Mouse (Mus musculus) limb, embryonic 13.5 days (tissue): Measurements from ENCODE around the gene Rnf227. TPM values are rescaled to one million over a fixed set of nuclear protein-coding genes. Genes with fewer than 3 reads are reported as not detected.
A peak's percentile ranks its signal among the peaks of the same experiment; 100 is the strongest.
"Not testable (repeated sequence)": the region's sequence is repeated elsewhere in the genome, so short reads cannot be mapped to it uniquely, and the experiment has no call there.

Experiments
- ATAC-seq: fragments of 200-750 bp; cut with Nextera tagmentation; 2 replicates; pipeline ENCODE4 v1.8.0; 2017; ENCODE audit warnings: low read depth, moderate number of reproducible peaks, moderate TSS enrichment; ENCODE audit not compliant: low FRiP score
- H3K27ac ChIP-seq: fragments of 300-500 bp; sonication (generic); 2 replicates; pipeline ENCODE4 v1.5.1; 2015; ENCODE audit warnings: inconsistent platforms, mild to moderate bottlenecking, moderate library complexity
- H3K27me3 ChIP-seq: fragments of 300-500 bp; sonication (generic); 2 replicates; pipeline ENCODE4 v1.6.1; 2015; ENCODE audit warnings: mild to moderate bottlenecking, inconsistent platforms
- H3K36me3 ChIP-seq: fragments of 300-500 bp; sonication (generic); 2 replicates; pipeline ENCODE4 v1.6.1; 2015; ENCODE audit warnings: inconsistent platforms, mild to moderate bottlenecking, moderate library complexity
- H3K4me1 ChIP-seq: fragments of 300-500 bp; sonication (generic); 2 replicates; pipeline ENCODE4 v1.6.1; 2015; ENCODE audit warnings: inconsistent platforms
- H3K4me2 ChIP-seq: fragments of 300-500 bp; sonication (generic); replicated peaks from 2 replicates; pipeline ENCODE4 v1.6.1; 2015; ENCODE audit warnings: inconsistent platforms, mild to moderate bottlenecking, moderate library complexity
- H3K4me3 ChIP-seq: fragments of 300-500 bp; sonication (generic); 2 replicates; pipeline ENCODE4 v1.5.1; 2015; ENCODE audit warnings: moderate library complexity, mild to moderate bottlenecking, inconsistent platforms
- H3K9ac ChIP-seq: fragments of 300-500 bp; sonication (generic); 2 replicates; pipeline ENCODE4 v1.6.1; 2015; ENCODE audit warnings: mild to moderate bottlenecking, inconsistent platforms
- H3K9me3 ChIP-seq: fragments of 300-500 bp; sonication (generic); 2 replicates; pipeline ENCODE4 v1.6.1; 2016; ENCODE audit warnings: inconsistent platforms
- WGBS: fragments of 180-500 bp; shearing (Covaris S2); methylation state at CpG from one replicate; pipeline ENCODE4 v1.1.7; 2015; 5-methylcytosine and 5-hydroxymethylcytosine counted together
- polyA plus RNA-seq: library from polyadenylated mRNA; unstranded; fragments of >200 nt; fragmentation: Nextera tagmentation; extraction: Ambion mirVana; gene quantifications from 2 replicates; pipeline ENCODE4 v1.2.1, GENCODE M21; 2015

The Rnf227 gene
- 24.6 and 24.9 TPM in 2 replicates for polyA plus RNA-seq

DNA sequence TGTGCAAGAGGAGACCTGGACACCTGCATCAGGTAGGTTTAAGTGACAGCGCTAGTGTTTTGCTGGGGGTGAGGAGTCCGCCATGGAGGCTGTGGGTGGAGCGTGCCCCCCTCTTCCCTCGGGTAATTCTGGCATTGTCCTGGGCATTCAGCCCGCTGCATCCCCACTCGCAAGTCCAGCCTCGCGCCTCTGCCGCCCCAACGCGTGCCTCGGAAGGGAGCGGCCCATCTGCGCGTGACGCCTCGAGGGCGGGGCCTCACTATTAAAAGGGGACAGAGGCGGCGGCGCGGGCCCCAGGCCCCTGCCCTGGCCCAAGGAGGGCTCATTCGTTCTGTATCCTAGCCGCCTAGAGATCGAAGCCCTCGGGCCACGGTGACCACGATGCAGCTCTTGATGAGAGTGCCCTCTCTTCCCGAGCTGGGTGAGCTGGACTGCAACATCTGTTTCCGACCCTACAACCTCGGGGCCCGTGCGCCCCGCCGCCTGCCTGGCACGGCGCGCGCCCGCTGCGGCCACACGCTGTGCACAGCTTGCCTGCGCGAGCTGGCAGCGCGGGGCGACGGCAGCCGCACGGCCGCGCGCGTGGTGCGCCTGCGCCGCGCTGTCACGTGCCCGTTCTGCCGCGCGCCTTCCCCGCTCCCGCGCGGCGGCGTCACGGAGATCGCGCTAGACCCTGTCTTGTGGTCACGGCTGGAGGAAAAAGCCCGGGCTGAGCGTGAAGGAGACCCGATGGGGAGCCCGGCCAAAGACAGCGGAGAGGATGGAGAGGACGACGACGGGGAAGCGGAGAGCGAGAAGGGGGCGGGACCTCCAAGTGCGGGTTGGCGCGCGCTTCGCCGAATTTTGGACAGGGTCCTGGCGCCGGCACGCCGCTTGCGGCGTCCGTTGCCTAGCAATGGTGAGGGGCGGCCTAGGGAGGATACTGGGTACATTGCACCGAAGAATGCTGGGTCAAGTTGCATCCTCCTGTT is at the start of gene Rnf227:
TSS of gene Rnf227 (plus strand) at position 301 of the 971 bp plus-strand sequence.
- Histone ChIP-seq H3K4me3 (peak within 1 kb of the TSS; percentile 63), H3K4me1 (peaks cover 15% of the 10 kb centered on the region), H3K27me3 (no peaks in the 10 kb centered on the region), H3K4me2 (peak within 1 kb of the TSS; percentile 82), H3K9ac (peak within 1 kb of the TSS; percentile 79), H3K9me3 (no peaks in the 10 kb centered on the region), H3K36me3 (peaks cover 28% of the 10 kb centered on the region), H3K27ac (peak within 1 kb of the TSS; percentile 88)
- 2% methylated on average over 99 of the region's 99 CpGs for WGBS
- peak; percentile 89 for ATAC-seq

DNA sequence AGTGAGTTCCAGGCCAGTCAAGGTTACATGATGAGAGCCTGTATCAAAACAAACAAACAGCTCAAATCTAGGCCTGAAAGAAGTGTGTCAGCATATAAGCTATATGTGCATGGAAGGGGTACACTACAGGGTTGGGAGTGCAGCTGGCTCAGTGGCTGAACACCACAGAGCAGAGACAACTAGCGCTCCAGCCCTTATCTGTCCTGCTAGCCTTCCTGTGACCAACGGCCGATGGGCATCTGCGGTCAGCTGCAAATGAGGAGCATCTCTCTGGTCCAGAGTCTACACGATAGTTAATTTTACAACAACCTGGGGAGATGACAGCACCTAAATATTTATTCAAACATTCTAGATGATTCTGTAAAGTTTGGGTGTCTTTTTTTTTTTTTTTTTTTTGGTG is 49.1 kb upstream of the Rnf227 start:
- H3K36me3 ChIP-seq = no peaks in the 10 kb centered on the region
- 91% methylated on average over 5 of the region's 5 CpGs for WGBS
- no peak for ATAC-seq
- no peak overlapping the region for H3K27ac ChIP-seq
- H3K4me2 ChIP-seq = no peak overlapping the region
- 0 out of 2 replicates have a peak, but pooled peaks cover 4% of the 10 kb centered on the region for H3K9me3 ChIP-seq
- no peaks in the 10 kb centered on the region for H3K27me3 ChIP-seq
- H3K4me3 ChIP-seq = no peak overlapping the region
- no peaks in the 10 kb centered on the region for H3K4me1 ChIP-seq
- H3K9ac ChIP-seq = no peak overlapping the region

DNA sequence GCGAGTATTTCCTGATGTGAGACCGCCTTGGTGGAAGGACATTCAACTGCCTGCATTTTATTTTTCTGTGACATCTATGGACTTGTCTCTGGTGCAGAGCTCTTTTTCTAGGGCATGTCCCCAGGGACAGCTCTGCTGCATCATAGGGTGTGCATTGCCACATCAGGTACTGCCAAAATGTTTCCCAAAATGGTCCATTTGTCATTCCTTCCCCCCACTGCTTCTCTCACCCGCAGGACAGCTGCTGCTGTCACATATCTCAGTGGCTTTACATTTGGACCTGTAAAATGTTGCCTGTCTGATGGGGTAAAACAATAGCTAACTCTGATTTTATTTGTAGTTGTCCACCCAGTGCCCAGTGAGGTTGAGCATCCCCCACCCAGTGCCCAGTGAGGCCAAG is 45.0 kb upstream of the Rnf227 start:
- WGBS = 91% methylated on average over 3 of the region's 3 CpGs
- no peak for ATAC-seq

DNA sequence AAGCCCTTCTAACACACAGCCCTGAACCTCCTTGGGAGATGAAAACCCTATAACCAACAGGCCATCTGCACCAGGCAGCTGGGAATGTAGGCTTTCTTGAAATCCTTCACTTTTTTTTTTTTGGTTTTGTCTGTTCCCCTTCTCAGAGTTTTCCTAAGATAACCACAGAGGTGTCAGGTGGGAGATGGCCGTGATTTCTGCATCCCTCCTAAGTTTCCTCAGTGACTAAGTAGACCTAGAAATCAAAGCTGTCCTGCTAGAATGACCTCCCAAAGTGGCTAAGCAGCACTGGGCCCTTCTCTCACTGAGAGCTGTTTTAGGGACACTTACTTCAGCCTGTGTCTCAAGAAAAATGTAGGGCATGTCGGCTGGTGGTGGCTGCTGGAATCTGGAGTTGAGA is 42.5 kb upstream of the Rnf227 start:
- H3K27ac ChIP-seq = no peak overlapping the region
- no peaks in the 10 kb centered on the region for H3K4me1 ChIP-seq
- no peak overlapping the region for H3K9ac ChIP-seq
- ATAC-seq = no peak
- no peaks in the 10 kb centered on the region for H3K9me3 ChIP-seq
- peaks cover 48% of the 10 kb centered on the region for H3K36me3 ChIP-seq
- no peaks in the 10 kb centered on the region for H3K27me3 ChIP-seq
- no peak overlapping the region for H3K4me2 ChIP-seq
- 91% methylated on average over 2 of the region's 2 CpGs for WGBS
- H3K4me3 ChIP-seq = no peak overlapping the region

More for the DNA sequence above, 45.0 kb upstream of the Rnf227 start:
- Histone ChIP-seq H3K27ac (no peak overlapping the region), H3K27me3 (no peaks in the 10 kb centered on the region), H3K4me3 (no peak overlapping the region), H3K4me1 (no peaks in the 10 kb centered on the region), H3K9me3 (no peaks in the 10 kb centered on the region), H3K4me2 (no peak overlapping the region), H3K9ac (no peak overlapping the region), H3K36me3 (peaks cover 26% of the 10 kb centered on the region)

DNA sequence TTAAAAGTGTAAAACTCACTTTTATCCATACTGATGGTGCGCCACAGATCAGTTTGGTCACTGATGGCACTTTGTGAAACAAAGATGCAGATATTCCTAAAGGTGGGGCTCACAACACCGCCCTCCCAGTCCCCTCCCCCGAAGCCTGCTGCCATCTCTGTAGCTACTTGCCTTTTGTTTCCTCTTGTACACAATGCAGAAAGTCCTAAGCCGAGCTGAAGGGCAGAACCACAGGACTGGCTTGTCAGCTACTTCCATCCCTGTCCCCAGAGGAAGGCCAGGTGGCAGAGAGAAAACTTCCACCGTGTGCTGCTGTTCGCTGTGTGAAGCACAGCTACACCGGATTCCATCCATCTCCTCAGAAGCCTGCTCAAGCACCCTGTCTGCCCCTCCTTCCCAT is 42.0 kb upstream of the Rnf227 start:
- peaks cover 52% of the 10 kb centered on the region for H3K36me3 ChIP-seq
- no peak overlapping the region for H3K9ac ChIP-seq

DNA sequence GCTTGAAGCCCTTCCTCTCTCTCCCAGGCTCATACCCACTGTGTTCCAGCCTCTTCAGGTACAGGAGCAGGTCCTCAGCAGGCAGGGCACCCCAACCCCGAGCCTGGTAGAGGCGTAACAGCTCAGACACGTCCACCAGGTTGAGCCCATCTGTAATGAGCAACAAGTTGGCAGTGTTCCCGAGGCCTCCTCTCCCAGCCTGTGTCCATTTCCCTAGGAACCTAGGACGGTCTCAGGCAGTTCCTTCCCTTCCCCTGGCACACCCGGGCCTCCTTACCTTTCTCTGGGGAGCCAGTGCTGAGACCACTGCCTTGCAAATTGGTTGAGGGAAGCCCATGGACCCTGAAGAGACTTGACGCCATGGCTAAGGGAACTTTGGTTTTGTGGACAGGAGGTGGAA is 37.4 kb upstream of the Rnf227 start:
- no peak for ATAC-seq
- no peak overlapping the region for H3K4me3 ChIP-seq
- no peaks in the 10 kb centered on the region for H3K9me3 ChIP-seq
- no peak overlapping the region for H3K9ac ChIP-seq
- H3K4me2 ChIP-seq = no peak overlapping the region
- peaks cover 89% of the 10 kb centered on the region for H3K36me3 ChIP-seq
- H3K27me3 ChIP-seq = no peaks in the 10 kb centered on the region
- no peak overlapping the region for H3K27ac ChIP-seq
- no peaks in the 10 kb centered on the region for H3K4me1 ChIP-seq
- 92% methylated on average over 7 of the region's 7 CpGs for WGBS

More for the DNA sequence above, 42.0 kb upstream of the Rnf227 start:
- no peak for ATAC-seq
- Histone ChIP-seq H3K4me1 (no peaks in the 10 kb centered on the region), H3K4me3 (no peak overlapping the region), H3K27ac (no peak overlapping the region), H3K27me3 (no peaks in the 10 kb centered on the region), H3K4me2 (no peak overlapping the region), H3K9me3 (no peaks in the 10 kb centered on the region)
- 82% methylated on average over 7 of the region's 7 CpGs for WGBS

DNA sequence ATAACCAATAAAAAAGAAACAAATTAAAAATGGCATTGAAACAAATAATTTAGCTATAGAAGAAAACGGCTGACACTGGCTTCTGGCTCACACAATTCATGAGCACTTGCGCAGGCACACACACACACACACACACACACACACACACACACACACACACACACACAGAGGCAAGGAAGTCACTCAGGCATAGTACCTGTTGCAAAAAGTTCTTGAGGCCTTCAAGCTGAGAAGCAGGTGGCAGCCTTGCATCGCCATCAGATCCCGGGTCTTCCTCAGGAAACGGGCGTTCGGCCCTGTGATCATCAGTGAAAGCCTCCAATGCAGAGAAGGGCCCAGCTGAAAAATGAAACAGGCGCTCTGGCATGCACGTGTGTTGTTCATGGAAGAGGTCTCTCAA is 35.0 kb upstream of the Rnf227 start:
- Histone ChIP-seq H3K9ac (no peak overlapping the region), H3K4me1 (no peaks in the 10 kb centered on the region), H3K9me3 (no peaks in the 10 kb centered on the region), H3K4me3 (no peak overlapping the region), H3K27ac (no peak overlapping the region), H3K4me2 (no peak overlapping the region), H3K27me3 (no peaks in the 10 kb centered on the region), H3K36me3 (peaks cover 90% of the 10 kb centered on the region)
- whole genome bisulfite sequencing = 92% methylated on average over 9 of the region's 9 CpGs
- ATAC-seq = no peak

DNA sequence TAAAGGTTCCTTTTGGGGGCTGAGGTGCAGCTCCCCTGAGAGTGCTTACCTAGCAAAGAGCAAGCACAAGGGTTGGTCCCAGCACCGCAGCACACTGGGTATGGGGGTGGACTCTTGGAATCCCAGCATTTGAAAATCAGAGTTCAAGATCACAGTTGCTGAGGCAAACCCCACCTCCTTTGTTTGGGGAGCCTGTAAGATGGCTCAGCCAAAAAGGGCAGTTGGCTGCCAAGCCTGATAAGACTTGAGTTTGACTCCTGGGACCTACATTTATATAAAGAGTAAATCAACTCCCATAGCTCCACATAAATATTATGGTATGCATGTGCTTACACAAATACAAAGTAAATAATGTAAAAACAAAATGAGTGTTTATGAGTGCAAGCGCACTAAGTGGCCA is 34.2 kb upstream of the Rnf227 start:
- no peaks in the 10 kb centered on the region for H3K27me3 ChIP-seq
- no peak for ATAC-seq
- no peak overlapping the region for H3K27ac ChIP-seq
- H3K4me2 ChIP-seq = no peak overlapping the region
- H3K36me3 ChIP-seq = peaks cover 91% of the 10 kb centered on the region
- no peak overlapping the region for H3K4me3 ChIP-seq
- no peaks in the 10 kb centered on the region for H3K9me3 ChIP-seq
- H3K4me1 ChIP-seq = no peaks in the 10 kb centered on the region
- no peak overlapping the region for H3K9ac ChIP-seq
- WGBS = 96% methylated on average over 2 of the region's 2 CpGs

DNA sequence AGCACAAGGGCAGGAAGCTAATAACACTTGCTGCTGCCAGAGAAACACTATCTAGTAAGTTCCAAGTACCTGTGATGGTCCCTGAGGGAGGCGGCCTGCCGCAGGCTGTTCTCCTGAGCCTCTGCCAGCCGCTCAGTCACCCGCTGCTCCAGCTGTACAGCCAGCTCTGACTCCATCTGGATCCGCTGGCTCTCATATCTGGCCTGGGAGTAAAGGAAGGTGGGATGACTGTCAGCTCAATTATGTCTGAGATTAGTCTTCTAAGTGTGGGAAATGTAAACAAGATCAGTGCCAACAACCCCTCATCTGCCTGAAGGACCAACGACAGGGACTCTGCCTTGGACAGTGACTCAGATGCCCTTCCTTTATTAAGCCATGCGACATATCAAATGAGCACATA is 29.0 kb upstream of the Rnf227 start:
- no peaks in the 10 kb centered on the region for H3K4me1 ChIP-seq
- no peak overlapping the region for H3K4me3 ChIP-seq
- no peaks in the 10 kb centered on the region for H3K9me3 ChIP-seq
- H3K27ac ChIP-seq = no peak overlapping the region
- 0 out of 2 replicates have a peak overlapping the region, but pooled peaks have one; percentile 0 for H3K9ac ChIP-seq
- peaks cover 91% of the 10 kb centered on the region for H3K36me3 ChIP-seq
- no peak overlapping the region for H3K4me2 ChIP-seq
- ATAC-seq = no peak
- no peaks in the 10 kb centered on the region for H3K27me3 ChIP-seq
- 83% methylated on average over 7 of the region's 7 CpGs for WGBS

DNA sequence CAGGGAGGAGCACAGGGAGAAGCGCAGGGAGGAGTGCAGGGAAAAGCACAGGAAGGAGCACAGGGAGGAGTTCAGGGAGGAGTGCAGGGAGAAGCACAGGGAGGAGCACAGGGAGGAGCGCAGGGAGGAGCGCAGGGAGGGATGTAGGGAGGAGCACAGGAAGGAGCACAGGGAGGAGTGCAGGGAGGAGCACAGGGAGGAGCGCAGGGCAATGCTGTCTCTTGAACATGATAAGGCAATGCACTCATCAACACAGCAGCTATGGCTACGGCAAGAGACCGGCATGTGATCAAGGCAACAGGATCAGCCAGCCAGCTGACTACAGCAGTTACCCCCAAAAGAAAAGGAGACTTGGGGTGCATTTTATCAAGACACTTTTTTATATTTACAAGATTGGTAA is 23.9 kb upstream of the Rnf227 start:
- Histone ChIP-seq H3K9ac (no peak overlapping the region), H3K27ac (no peak overlapping the region), H3K36me3 (peaks cover 82% of the 10 kb centered on the region), H3K9me3 (no peaks in the 10 kb centered on the region), H3K27me3 (no peaks in the 10 kb centered on the region), H3K4me2 (no peak overlapping the region), H3K4me3 (no peak overlapping the region), H3K4me1 (no peaks in the 10 kb centered on the region)
- no peak for ATAC-seq
- WGBS = 98% methylated on average over 6 of the region's 6 CpGs

DNA sequence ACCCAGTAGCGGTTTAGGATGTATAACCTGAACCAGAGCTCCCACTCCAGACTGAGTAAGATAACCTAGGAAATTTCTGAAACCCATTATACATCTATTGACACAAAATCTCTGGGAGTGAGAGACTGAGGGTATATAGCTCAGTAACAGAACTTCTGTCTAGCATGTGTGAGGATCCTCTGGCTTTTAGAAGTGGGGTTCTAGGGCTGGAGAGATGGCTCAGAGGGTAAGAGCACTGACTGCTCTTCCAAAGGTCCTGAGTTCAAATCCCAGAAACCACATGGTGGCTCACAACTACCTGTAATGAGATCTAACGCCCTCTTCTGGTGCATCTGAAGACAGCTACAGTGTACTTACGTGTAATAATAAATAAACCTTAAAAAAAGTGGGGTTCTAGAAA is 22.3 kb upstream of the Rnf227 start:
- peaks cover 65% of the 10 kb centered on the region for H3K36me3 ChIP-seq
- not testable (repeated sequence) for H3K27me3 ChIP-seq, H3K4me2 ChIP-seq, H3K9me3 ChIP-seq, H3K4me3 ChIP-seq, H3K27ac ChIP-seq, H3K9ac ChIP-seq, ATAC-seq
- peaks cover 15% of the 10 kb centered on the region for H3K4me1 ChIP-seq
- WGBS = 88% methylated on average over 3 of the region's 3 CpGs

DNA sequence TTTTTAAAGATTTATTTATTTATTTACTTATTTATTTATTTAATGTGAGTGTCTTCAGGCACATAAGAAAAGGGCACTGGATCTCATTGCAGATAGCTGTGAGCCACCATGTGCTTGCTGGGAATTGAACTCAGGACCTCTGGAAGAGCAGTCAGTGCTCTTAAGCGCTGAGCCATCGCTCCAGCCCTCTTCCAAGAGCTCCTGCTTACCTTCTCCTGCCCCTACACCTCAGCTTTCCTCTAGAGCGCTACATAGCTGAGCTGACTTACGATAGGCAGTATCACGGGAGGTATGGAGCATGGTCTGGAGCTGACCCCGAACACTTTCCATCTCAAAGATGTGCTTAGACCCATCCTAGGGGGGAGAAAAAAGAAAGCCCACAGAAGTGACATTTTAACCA is 18.7 kb upstream of the Rnf227 start:
- Histone ChIP-seq H3K27me3 (peaks cover 3% of the 10 kb centered on the region), H3K4me3 (no peak overlapping the region), H3K4me1 (peaks cover 36% of the 10 kb centered on the region), H3K27ac (no peak overlapping the region), H3K9ac (peak overlapping the region; percentile 84), H3K9me3 (no peaks in the 10 kb centered on the region), H3K4me2 (peak overlapping the region; percentile 83), H3K36me3 (peaks cover 37% of the 10 kb centered on the region)
- no peak for ATAC-seq
- WGBS = 89% methylated on average over 6 of the region's 6 CpGs
